Mouse (Mus musculus) brain, embryonic 14.5 days (tissue): Measurements from ENCODE around the gene Fam136a. TPM values are rescaled to one million over a fixed set of nuclear protein-coding genes. Genes with fewer than 3 reads are reported as not detected.

ENCODE experiments used
- DNase-seq: peaks from one replicate; pipeline ENCODE4 v3.0.0-alpha.2; 2011; ENCODE audit warnings: low read depth
- CTCF ChIP-seq: fragments of 200-500 bp; IDR thresholded peaks from 2 replicates; pipeline ENCODE4 v1.5.1; 2012; ENCODE audit warnings: inconsistent platforms, mild to moderate bottlenecking, moderate library complexity, borderline replicate concordance; ENCODE audit not compliant: insufficient read depth, insufficient read length; ENCODE audit errors: extremely low read depth
- POLR2A ChIP-seq: fragments of 200-500 bp; IDR thresholded peaks from 2 replicates; pipeline ENCODE4 v1.6.1; 2012; ENCODE audit warnings: mild to moderate bottlenecking, inconsistent platforms, borderline replicate concordance; ENCODE audit not compliant: poor library complexity, insufficient read depth, insufficient read length, severe bottlenecking; ENCODE audit errors: extremely low read depth
- polyA plus RNA-seq: library from polyadenylated mRNA; depleted of rRNA; stranded (reverse); fragments of >200 nt; gene quantifications from 2 replicates; pipeline ENCODE4 v1.2.3, GENCODE M21; 2012; rRNA removed

The Fam136a gene
- polyA plus RNA-seq, 1 experiment: 58.2 TPM

GRCm38 (mm10) chr6:86398986-86399385 lies 33.5 kb downstream of the Fam136a start:
- TF ChIP-seq CTCF (no peak), POLR2A (no peak)
- DNase-seq: no peak

- no peak for DNase-seq
- no peak for TF ChIP-seq CTCF
Measured at GRCm38 (mm10) chr6:86399995-86400394, 34.5 kb downstream of the Fam136a start.

- peak; percentile 84 for DNase-seq
- TF ChIP-seq POLR2A (no peak), CTCF (peak; percentile 70; the same call in 1 of the 2 replicates)
Measured at GRCm38 (mm10) chr6:86400972-86401371, 35.5 kb downstream of the Fam136a start.

DNA sequence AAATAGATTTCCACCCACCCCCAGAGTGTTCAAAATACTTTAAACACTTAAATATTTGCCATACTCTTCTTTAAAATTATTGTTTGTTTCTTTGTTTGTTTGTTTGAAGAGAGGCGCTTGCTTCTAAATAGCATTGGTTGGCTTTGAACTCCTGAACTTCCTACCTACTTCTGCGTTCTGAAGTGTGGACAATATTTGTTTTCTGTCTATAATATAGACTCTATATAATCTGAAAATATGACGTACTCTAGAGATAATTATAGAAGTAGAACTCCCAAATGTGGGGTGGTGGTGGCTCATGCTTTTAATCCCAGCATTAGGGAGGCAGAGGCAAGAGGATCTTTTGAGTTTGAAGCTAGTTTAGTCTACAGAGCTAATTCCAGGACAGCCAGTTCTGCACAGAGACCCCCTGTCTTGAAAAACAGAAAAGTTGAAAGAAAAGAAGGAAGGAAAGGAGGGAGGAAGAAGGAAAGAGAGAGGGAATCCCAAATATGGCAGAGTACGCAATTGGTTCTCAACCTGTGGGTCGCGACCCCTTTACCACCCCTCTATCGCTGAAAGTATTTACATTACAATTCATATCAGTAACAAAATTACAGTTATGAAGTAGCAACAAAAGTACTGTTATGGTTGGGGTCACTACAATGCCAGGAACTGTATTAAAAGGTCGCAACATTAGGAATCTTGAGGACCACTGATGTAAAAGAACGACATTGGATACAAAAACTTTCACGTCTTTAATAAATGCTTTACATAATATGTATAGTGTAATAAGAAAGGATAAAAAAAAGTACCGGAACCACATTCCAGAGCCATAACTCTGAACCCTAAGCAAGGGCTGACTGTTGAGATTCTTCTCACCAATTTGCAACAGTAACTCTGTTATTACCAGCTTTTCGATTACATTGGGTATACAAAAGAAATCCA lies 37.5 kb downstream of the Fam136a start:
- TF ChIP-seq CTCF: no peak
- TF ChIP-seq POLR2A: no peak
- no peak for DNase-seq

- DNase-seq: peak; percentile 93
- TF ChIP-seq CTCF: no peak
Measured at GRCm38 (mm10) chr6:86403728-86404099, 38.3 kb downstream of the Fam136a start.

- peak; percentile 99 for DNase-seq
- TF ChIP-seq CTCF (no peak), POLR2A (peak; percentile 69; the same call in 1 of the 2 replicates)
Measured at GRCm38 (mm10) chr6:86404100-86404861, 38.8 kb downstream of the Fam136a start, which contains the start of gene Tia1. TSS of gene Tia1 (plus strand) at chr6:86404219.

DNA sequence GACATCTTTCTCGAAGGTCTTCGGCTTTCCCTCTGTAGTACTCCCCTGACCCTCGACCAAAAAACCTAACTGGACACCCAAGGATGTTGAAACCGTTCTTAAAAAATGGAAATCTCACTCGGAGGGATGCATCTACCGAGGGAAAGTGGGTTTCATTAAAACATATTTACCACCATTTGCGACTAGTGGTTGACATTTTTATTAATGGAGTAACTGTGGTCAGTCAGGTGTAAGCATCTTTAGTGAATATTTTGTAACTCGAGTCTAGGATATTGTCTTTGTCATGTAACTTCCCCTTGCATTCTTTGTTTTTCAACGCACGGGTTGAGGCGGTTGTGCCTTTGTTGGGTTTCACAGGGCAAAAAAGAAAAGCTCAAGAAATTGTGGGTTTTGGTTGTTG lies 39.5 kb downstream of the Fam136a start:
- DNase-seq: peak; percentile 62
- TF ChIP-seq POLR2A (no peak), CTCF (no peak)

DNA sequence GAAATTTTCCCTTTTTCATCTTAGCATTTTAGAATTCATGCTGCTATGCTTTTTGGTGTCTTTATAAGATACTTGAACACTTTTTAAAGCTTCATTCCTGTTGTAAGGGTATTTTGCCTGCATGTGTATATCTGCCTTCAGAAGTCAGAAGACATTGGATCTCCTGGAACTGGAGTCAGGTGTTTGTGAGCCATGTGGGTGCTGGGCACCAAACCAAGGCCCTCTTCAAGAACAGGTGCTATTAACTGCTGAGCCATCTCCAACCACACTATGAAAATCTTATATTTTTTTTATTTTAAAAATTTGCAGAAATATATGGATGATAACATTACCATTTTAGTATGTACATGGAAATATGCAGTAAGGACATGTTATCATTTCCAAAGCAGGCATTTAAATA lies 40.9 kb downstream of the Fam136a start:
- TF ChIP-seq POLR2A (no peak), CTCF (no peak)
- DNase-seq: peak; percentile 20

DNA sequence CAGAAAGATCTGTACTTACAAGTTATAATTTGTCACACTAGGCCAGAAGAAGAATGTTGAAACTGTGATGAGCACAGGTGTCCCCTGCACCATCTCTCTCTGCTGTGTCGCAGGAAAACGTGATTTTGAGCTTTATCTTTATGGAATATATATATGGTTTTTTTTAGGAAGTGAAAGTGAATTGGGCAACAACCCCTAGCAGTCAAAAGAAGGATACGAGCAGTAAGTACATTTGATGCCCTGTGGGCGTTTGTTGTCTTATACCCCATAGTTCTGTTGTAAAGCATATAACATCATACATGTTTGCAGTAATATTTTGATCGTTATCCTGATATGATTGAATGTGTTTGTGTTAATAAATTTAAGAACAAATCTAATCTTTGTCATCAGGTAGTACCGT lies 53.3 kb downstream of the Fam136a start:
- TF ChIP-seq CTCF (no peak), POLR2A (no peak)
- DNase-seq: no peak

- TF ChIP-seq CTCF (no peak), POLR2A (no peak)
- DNase-seq: no peak
Measured at GRCm38 (mm10) chr6:86419239-86419638, 53.8 kb downstream of the Fam136a start.

Other genes with a start within 250 kb of the Fam136a start
- 5.3 and 10.0 TPM in 2 replicates for gene Tgfa, start 170.4 kb upstream of the Fam136a start, polyA plus RNA-seq
- gene Snrpg, start 5.7 kb downstream of the Fam136a start, polyA plus RNA-seq: 175 and 203 TPM in 2 replicates
- gene Pcyox1, start 31.5 kb downstream of the Fam136a start, polyA plus RNA-seq: 71.4 and 72.1 TPM in 2 replicates
- gene Tia1, start 38.6 kb downstream of the Fam136a start, polyA plus RNA-seq: 331 and 433 TPM in 2 replicates
- gene Gm44790, start 61.0 kb downstream of the Fam136a start, polyA plus RNA-seq: 1.9 and 2.9 TPM in 2 replicates
- 18.0 and 21.2 TPM in 2 replicates for gene C87436, start 72.7 kb downstream of the Fam136a start, polyA plus RNA-seq
- 240 and 297 TPM in 2 replicates for gene Pcbp1, start 160.7 kb downstream of the Fam136a start, polyA plus RNA-seq